Mouse (Mus musculus) bone marrow, adult 2 months (tissue): ENCODE measurements around the gene Ttc38. TPM values are rescaled to one million over a fixed set of nuclear protein-coding genes. Genes with fewer than 3 reads are reported as not detected.

Experiments used
- H3K27ac ChIP-seq: fragments of 200-500 bp; 2 replicates; pipeline ENCODE4 v1.5.1; 2012; ENCODE audit warnings: low read depth, mild to moderate bottlenecking, control low read depth, inconsistent platforms, low read length; ENCODE audit not compliant: control insufficient read depth, poor library complexity, insufficient read depth
- H3K4me1 ChIP-seq: fragments of 200-500 bp; 2 replicates; pipeline ENCODE4 v1.6.1; 2011; ENCODE audit warnings: low read length; ENCODE audit not compliant: control insufficient read depth, insufficient read depth
- H3K4me3 ChIP-seq: fragments of 200-500 bp; replicated peaks from 2 replicates; pipeline ENCODE3; 2011; ENCODE audit warnings: mild to moderate bottlenecking, low read depth, low read length, control low read depth; ENCODE audit not compliant: control insufficient read depth
- CTCF ChIP-seq: fragments of 200-500 bp; IDR thresholded peaks from 2 replicates; pipeline ENCODE4 v1.5.1; 2011; ENCODE audit warnings: low read length, control low read depth; ENCODE audit not compliant: control insufficient read depth, insufficient read depth
- POLR2A ChIP-seq: fragments of 200-500 bp; IDR thresholded peaks from 2 replicates; pipeline ENCODE4 v1.6.1; 2011; ENCODE audit warnings: low read depth, mild to moderate bottlenecking, control low read depth, low read length, borderline replicate concordance; ENCODE audit not compliant: control insufficient read depth
- WGBS: fragments of 180-500 bp; shearing (Covaris S2); methylation state at CpG from one replicate; pipeline ENCODE4 v1.1.7; 2018; 5-methylcytosine and 5-hydroxymethylcytosine counted together
- polyA plus RNA-seq: library from polyadenylated mRNA; stranded (reverse); fragments of >200 nt; gene quantifications from 2 replicates; pipeline ENCODE4 v1.2.4, GENCODE M21; 2011; ENCODE audit warnings: low replicate concordance; ENCODE audit not compliant: missing spikeins, insufficient read depth, insufficient read length

The Ttc38 gene
- polyA plus RNA-seq, 1 experiment, result 2.9 TPM

DNA sequence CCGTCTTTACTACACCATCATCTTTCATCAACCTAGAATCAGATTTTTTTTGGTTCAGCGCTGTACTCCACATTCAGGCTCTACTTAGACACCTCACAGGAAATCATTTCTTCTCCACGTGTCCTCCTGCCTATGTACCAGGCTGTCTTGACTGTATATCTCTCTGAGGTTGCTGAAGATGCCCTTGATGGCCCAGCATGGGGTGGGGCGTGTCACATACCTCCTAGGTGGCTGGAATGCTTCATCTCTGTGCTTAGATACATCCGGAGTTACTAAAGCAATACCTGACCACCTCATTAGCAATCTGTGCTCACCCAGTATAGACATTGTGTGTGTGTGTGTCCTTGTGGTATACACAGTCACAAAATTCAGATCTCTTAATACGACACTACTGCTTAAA lies 36.6 kb upstream of the Ttc38 start:
- TF ChIP-seq CTCF (no peak), POLR2A (no peak)
- 71% methylated on average over 6 of the region's 6 CpGs for WGBS

DNA sequence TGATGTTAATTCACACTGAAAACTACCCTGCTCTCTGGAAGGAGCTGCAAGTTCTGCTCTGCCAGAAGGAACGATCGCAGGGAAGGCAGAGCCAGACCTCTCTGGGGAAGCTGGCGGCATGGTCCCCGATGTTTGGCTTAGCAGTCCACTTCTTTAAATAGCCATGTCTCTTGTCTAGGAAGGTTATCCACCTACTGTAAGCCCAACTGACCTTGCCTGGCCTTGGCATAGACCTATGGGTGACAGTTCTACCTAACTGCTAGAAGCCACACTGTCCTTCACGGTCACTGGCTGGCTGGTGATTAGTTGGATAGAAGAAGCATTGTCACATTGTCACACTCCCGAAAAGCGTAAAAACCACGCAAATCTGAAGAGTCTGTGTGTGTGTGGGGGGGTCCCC lies 33.4 kb upstream of the Ttc38 start:
- 87% methylated on average over 8 of the region's 8 CpGs for WGBS
- no peaks in the 10 kb centered on the region for H3K4me1 ChIP-seq
- TF ChIP-seq POLR2A (no peak), CTCF (no peak)
- H3K27ac ChIP-seq, result no peak overlapping the region
- H3K4me3 ChIP-seq, result no peak overlapping the region

More for the DNA sequence above, 36.6 kb upstream of the Ttc38 start:
- Histone ChIP-seq H3K4me3 (no peak overlapping the region), H3K27ac (no peak overlapping the region), H3K4me1 (no peaks in the 10 kb centered on the region; the same call in 1 of the 2 replicates)

DNA sequence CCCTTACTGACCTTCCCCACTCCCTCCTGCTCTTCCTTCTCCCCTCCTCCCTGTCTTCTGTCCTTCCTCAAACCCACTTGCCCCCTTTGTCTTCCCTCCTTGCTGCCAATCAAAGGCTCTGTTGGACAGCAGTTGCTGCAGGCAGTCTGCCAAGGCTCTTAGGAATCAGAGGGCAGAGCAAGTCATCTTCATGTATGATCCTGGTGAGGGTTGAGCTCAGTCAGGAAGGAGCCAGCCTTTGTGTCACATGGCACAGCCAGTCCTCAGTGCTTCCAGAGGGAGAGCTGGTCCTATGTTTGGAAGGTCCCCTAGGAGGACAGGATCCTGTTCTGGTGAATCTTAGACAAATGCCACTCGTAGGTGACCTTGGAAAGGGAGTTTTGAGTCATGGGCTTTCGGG lies 29.2 kb upstream of the Ttc38 start:
- WGBS, result 76% methylated on average over 2 of the region's 2 CpGs
- Histone ChIP-seq H3K27ac (no peak overlapping the region), H3K4me3 (no peak overlapping the region), H3K4me1 (no peaks in the 10 kb centered on the region)
- no peak for TF ChIP-seq POLR2A
- TF ChIP-seq CTCF, result no peak

DNA sequence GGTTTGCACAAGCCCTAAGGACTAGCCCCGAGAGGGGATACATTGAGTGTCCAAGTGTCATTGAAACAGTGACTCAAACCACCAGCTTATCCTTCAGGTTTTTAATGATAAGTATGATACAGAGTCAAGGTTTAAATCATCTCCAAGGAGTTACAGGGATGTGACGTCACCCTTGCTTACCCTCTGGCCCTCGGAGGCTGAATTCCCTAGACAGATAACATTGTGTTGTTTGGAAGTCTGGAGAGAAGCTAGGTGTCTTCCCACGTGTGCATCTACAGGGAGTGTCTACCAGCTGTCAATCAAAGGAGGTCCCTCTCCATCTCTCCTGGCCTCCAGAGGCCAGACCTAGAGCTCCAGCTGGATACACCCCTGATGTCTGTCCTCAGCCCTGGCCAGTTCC lies 25.2 kb upstream of the Ttc38 start:
- WGBS, result 92% methylated on average over 4 of the region's 4 CpGs
- Histone ChIP-seq H3K4me1 (peaks cover 2% of the 10 kb centered on the region; the same call in 1 of the 2 replicates), H3K4me3 (no peak overlapping the region), H3K27ac (no peak overlapping the region)
- no peak for TF ChIP-seq POLR2A
- TF ChIP-seq CTCF, result no peak

DNA sequence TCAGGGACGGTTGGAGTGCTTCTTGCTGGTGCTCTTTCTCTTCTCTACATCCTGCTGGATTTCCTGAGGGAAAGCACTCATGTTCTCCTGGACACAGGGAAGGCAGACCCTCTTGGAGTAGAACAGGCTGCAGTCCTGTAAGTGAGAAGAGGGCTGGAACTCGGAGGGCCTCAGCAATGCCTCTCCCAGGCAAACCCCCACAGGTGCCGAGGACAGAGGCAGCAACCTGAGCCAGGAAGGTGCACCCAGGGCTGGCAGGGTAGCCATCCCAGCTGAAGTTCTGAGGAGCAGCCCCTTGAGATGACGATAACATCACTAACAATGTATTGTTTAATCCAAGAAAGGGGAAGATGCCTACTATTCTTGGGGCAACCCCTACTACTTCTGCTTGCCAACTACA lies 24.7 kb upstream of the Ttc38 start:
- 81% methylated on average over 4 of the region's 4 CpGs for WGBS

DNA sequence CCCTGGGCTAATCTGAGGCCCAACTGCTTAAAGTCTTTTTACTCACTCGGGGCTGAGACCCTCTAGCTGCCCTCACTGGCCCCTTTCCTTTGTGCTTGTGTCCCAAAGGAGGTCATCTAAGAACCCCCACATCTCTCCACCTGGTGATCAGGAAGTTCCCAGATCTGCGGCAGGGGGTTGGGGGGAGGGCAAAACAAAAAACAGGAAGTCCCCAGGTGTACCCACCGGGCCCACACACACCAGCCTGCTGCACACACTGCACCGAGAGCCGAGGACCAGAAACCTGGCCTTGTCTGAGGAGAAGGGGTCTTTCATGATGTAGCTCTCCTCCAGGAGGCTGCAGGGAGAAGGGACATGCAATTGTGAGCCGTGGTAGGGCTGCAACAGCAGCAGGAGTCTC lies 24.1 kb upstream of the Ttc38 start:
- 57% methylated on average over 6 of the region's 6 CpGs for WGBS
- TF ChIP-seq CTCF (no peak), POLR2A (no peak)
- no peak overlapping the region for H3K27ac ChIP-seq
- peaks cover 2% of the 10 kb centered on the region; the same call in 1 of the 2 replicates for H3K4me1 ChIP-seq
- H3K4me3 ChIP-seq, result no peak overlapping the region

More for the DNA sequence above, 24.7 kb upstream of the Ttc38 start:
- peaks cover 2% of the 10 kb centered on the region; the same call in 1 of the 2 replicates for H3K4me1 ChIP-seq
- no peak overlapping the region for H3K4me3 ChIP-seq
- TF ChIP-seq POLR2A (no peak), CTCF (no peak)
- no peak overlapping the region for H3K27ac ChIP-seq

DNA sequence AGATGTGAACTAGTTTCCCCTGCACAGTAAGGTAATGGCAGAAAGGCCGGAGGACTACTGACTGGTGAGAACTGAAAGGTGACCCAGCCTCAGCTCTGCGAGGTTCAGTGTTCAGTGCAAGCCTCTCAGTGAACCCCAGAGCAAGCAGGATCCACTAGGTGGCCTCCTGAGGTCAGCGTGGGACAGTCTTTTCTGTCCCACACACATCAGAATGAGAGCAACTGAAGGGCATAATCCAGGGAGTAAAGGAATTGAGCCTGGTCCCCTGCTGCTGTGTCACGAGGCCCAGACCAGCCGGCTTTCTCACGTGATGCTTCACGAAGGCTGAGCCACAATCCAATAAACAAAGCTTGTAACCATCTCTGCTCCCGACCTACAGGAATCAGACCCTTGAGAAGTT lies 23.7 kb upstream of the Ttc38 start:
- peaks cover 2% of the 10 kb centered on the region; the same call in 1 of the 2 replicates for H3K4me1 ChIP-seq
- no peak for TF ChIP-seq CTCF
- no peak for TF ChIP-seq POLR2A
- H3K4me3 ChIP-seq, result no peak overlapping the region
- 88% methylated on average over 8 of the region's 8 CpGs for WGBS
- no peak overlapping the region for H3K27ac ChIP-seq

DNA sequence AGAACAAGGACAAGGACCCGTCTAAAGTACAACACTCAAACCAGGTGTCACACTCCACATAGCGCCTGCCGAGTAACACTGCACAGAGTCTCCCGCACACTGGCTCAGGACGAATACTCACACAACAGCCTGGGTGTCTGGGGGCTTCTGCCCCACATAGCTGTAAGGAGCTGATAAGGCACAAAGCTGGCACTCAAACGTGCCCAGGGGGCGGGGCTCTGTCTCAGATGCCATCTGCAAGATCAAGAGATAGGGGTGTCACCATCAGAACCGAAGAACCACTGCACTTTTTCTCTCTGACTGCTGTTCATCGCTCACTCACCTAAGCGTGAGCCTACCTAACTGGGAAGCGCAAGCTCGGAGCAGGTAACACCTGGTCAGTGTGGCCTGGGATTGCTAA lies 23.0 kb upstream of the Ttc38 start:
- WGBS, result 68% methylated on average over 12 of the region's 12 CpGs
- no peak overlapping the region for H3K27ac ChIP-seq
- no peak overlapping the region for H3K4me3 ChIP-seq
- H3K4me1 ChIP-seq, result peaks cover 2% of the 10 kb centered on the region; the same call in 1 of the 2 replicates
- no peak for TF ChIP-seq POLR2A
- TF ChIP-seq CTCF, result no peak

DNA sequence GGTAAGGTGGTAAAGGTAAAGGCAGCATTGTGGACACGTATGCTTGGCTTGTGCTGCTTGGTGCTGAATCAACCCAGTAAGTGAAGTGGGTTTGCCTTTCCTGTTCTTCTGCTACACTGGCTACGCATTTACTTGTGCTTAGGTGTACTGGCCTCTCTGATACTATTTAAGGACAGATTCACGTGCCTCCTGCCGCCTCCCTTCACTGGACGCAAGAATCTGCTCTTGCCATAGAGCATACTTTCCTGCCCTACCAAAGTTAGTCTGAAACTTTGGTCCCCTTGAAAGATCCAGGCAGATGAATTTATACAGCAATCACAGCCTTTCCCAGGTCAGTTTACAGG lies 21.7 kb upstream of the Ttc38 start:
- 74% methylated on average over 5 of the region's 5 CpGs for WGBS
- H3K27ac ChIP-seq, result no peak overlapping the region
- TF ChIP-seq POLR2A (no peak), CTCF (no peak)
- peaks cover 2% of the 10 kb centered on the region; the same call in 1 of the 2 replicates for H3K4me1 ChIP-seq
- H3K4me3 ChIP-seq, result no peak overlapping the region
